Mouse (Mus musculus): ENCODE data around the gene Hdgf. TPM values are rescaled to one million over a fixed set of nuclear protein-coding genes. Genes with fewer than 3 reads are reported as not detected.
A peak's percentile ranks its signal among the peaks of the same experiment; 100 is the strongest.

Gene Hdgf
- polyA plus RNA-seq, 1 experiment from 2014 or later, result 199 TPM

GRCm38 (mm10) chr3:87913491-87913890 lies 7.4 kb downstream of the Hdgf start:
- no peak for DNase-seq (ENCODE audit: extremely low spot score, low spot score)
- H3K36me3 ChIP-seq (replicated peaks), result peaks cover 54% of the 10 kb centered on the region
- no peak overlapping the region for H3K4me3 ChIP-seq
- H3K9me3 ChIP-seq, result no peaks in the 10 kb centered on the region
- WGBS, result 80% methylated on average over 7 of the region's 7 CpGs
- no peaks in the 10 kb centered on the region for H3K27me3 ChIP-seq (ENCODE audit: poor library complexity, severe bottlenecking)
- H3K27ac ChIP-seq, result no peak overlapping the region
- peaks cover 47% of the 10 kb centered on the region for H3K4me1 ChIP-seq

- DNase-seq (ENCODE audit: extremely low spot score, low spot score), result no peak
- H3K9me3 ChIP-seq, result no peaks in the 10 kb centered on the region
- peaks cover 54% of the 10 kb centered on the region for H3K36me3 ChIP-seq (replicated peaks)
- no peak overlapping the region for H3K4me3 ChIP-seq
- H3K27ac ChIP-seq, result no peak overlapping the region
- WGBS, result 97% methylated on average over 10 of the region's 10 CpGs
- H3K27me3 ChIP-seq (ENCODE audit: poor library complexity, severe bottlenecking), result no peaks in the 10 kb centered on the region
- peaks cover 45% of the 10 kb centered on the region for H3K4me1 ChIP-seq
Observed at GRCm38 (mm10) chr3:87913891-87914290, 7.8 kb downstream of the Hdgf start.

- Histone ChIP-seq H3K4me3 (no peak overlapping the region; the same call in 1 of the 2 replicates), H3K9me3 (no peaks in the 10 kb centered on the region), H3K27ac (no peak overlapping the region), H3K36me3 (replicated peaks) (peaks cover 63% of the 10 kb centered on the region), H3K27me3 (ENCODE audit: poor library complexity, severe bottlenecking) (no peaks in the 10 kb centered on the region), H3K4me1 (peaks cover 31% of the 10 kb centered on the region)
- no peak for DNase-seq (ENCODE audit: extremely low spot score, low spot score)
- 92% methylated on average over 1 of the region's 1 CpGs for WGBS
Observed at GRCm38 (mm10) chr3:87916990-87917389, 10.9 kb downstream of the Hdgf start.

GRCm38 (mm10) chr3:87918551-87918950 lies 12.4 kb downstream of the Hdgf start:
- Histone ChIP-seq H3K4me3 (peak overlapping the region; percentile 65; the same call in 1 of the 2 replicates), H3K36me3 (replicated peaks) (peaks cover 68% of the 10 kb centered on the region), H3K9me3 (no peaks in the 10 kb centered on the region), H3K27me3 (ENCODE audit: poor library complexity, severe bottlenecking) (no peaks in the 10 kb centered on the region), H3K4me1 (peaks cover 19% of the 10 kb centered on the region), H3K27ac (no peak overlapping the region)
- DNase-seq (ENCODE audit: extremely low spot score, low spot score), result no peak
- WGBS, result 95% methylated on average over 1 of the region's 1 CpGs

GRCm38 (mm10) chr3:87919336-87920108 lies 13.4 kb downstream of the Hdgf start, which contains the start of gene Mrpl24:
TSS of gene Mrpl24 (plus strand) at chr3:87919506.
- DNase-seq (ENCODE audit: extremely low spot score, low spot score), result peak; percentile 73
- H3K27me3 ChIP-seq (ENCODE audit: poor library complexity, severe bottlenecking), result no peaks in the 10 kb centered on the region

GRCm38 (mm10) chr3:87920270-87920943 lies 14.3 kb downstream of the Hdgf start:
- Histone ChIP-seq H3K27me3 (ENCODE audit: poor library complexity, severe bottlenecking) (no peaks in the 10 kb centered on the region), H3K4me1 (peaks cover 19% of the 10 kb centered on the region), H3K36me3 (replicated peaks) (peaks cover 68% of the 10 kb centered on the region), H3K4me3 (peak overlapping the region; percentile 65), H3K27ac (no peak overlapping the region), H3K9me3 (no peaks in the 10 kb centered on the region)
- WGBS, result 66% methylated on average over 9 of the region's 9 CpGs
- no peak for DNase-seq (ENCODE audit: extremely low spot score, low spot score)

More at GRCm38 (mm10) chr3:87919336-87920108, 13.4 kb downstream of the Hdgf start, which contains the start of gene Mrpl24:
- H3K27ac ChIP-seq, result peak within 1 kb of the TSS; percentile 84
- no peaks in the 10 kb centered on the region for H3K9me3 ChIP-seq
- H3K4me1 ChIP-seq, result peaks cover 19% of the 10 kb centered on the region
- H3K4me3 ChIP-seq, result peak within 1 kb of the TSS; percentile 65
- under 1% methylated on average over 30 of the region's 30 CpGs for WGBS
- H3K36me3 ChIP-seq (replicated peaks), result peaks cover 68% of the 10 kb centered on the region

- H3K4me3 ChIP-seq, result no peak overlapping the region; the same call in 1 of the 2 replicates
- peaks cover 20% of the 10 kb centered on the region for H3K4me1 ChIP-seq
- DNase-seq (ENCODE audit: extremely low spot score, low spot score), result no peak
- WGBS, result 92% methylated on average over 7 of the region's 7 CpGs
- no peak overlapping the region for H3K27ac ChIP-seq
- H3K27me3 ChIP-seq (ENCODE audit: poor library complexity, severe bottlenecking), result no peaks in the 10 kb centered on the region
- peaks cover 68% of the 10 kb centered on the region for H3K36me3 ChIP-seq (replicated peaks)
- no peaks in the 10 kb centered on the region for H3K9me3 ChIP-seq
Observed at GRCm38 (mm10) chr3:87924996-87925395, 18.9 kb downstream of the Hdgf start.

GRCm38 (mm10) chr3:87927452-87927851 lies 21.3 kb downstream of the Hdgf start:
- H3K4me1 ChIP-seq, result peaks cover 26% of the 10 kb centered on the region
- no peak overlapping the region for H3K27ac ChIP-seq
- DNase-seq (ENCODE audit: extremely low spot score, low spot score), result no peak
- H3K9me3 ChIP-seq, result no peaks in the 10 kb centered on the region
- H3K27me3 ChIP-seq (ENCODE audit: poor library complexity, severe bottlenecking), result no peaks in the 10 kb centered on the region
- H3K36me3 ChIP-seq (replicated peaks), result peaks cover 68% of the 10 kb centered on the region
- no peak overlapping the region for H3K4me3 ChIP-seq
- WGBS, result 91% methylated on average over 5 of the region's 5 CpGs

GRCm38 (mm10) chr3:87929341-87930077 lies 23.4 kb downstream of the Hdgf start:
- peak overlapping the region; percentile 94 for H3K27ac ChIP-seq
- H3K9me3 ChIP-seq, result no peaks in the 10 kb centered on the region
- no peaks in the 10 kb centered on the region for H3K27me3 ChIP-seq (ENCODE audit: poor library complexity, severe bottlenecking)
- 9% methylated on average over 26 of the region's 26 CpGs for WGBS
- no peak for DNase-seq (ENCODE audit: extremely low spot score, low spot score)
- H3K36me3 ChIP-seq (replicated peaks), result peaks cover 68% of the 10 kb centered on the region
- peaks cover 36% of the 10 kb centered on the region for H3K4me1 ChIP-seq
- H3K4me3 ChIP-seq, result peak overlapping the region; percentile 77

GRCm38 (mm10) chr3:87930078-87930795 lies 24.1 kb downstream of the Hdgf start, which contains the start of the genes Isg20l2 and Rrnad1:
TSS of gene Isg20l2 (plus strand) at chr3:87930314.
TSS of gene Rrnad1 (minus strand) at chr3:87930717.
- Histone ChIP-seq H3K9me3 (no peaks in the 10 kb centered on the region), H3K27ac (peak within 1 kb of the TSS; percentile 94), H3K36me3 (replicated peaks) (peaks cover 68% of the 10 kb centered on the region), H3K4me1 (peaks cover 40% of the 10 kb centered on the region), H3K4me3 (peak within 1 kb of the TSS; percentile 77), H3K27me3 (ENCODE audit: poor library complexity, severe bottlenecking) (no peaks in the 10 kb centered on the region)
- peak; percentile 98 for DNase-seq (ENCODE audit: extremely low spot score, low spot score)
- WGBS, result under 1% methylated on average over 78 of the region's 78 CpGs

- 87% methylated on average over 5 of the region's 5 CpGs for WGBS
- no peaks in the 10 kb centered on the region for H3K27me3 ChIP-seq (ENCODE audit: poor library complexity, severe bottlenecking)
- DNase-seq (ENCODE audit: extremely low spot score, low spot score), result no peak
- peaks cover 79% of the 10 kb centered on the region for H3K36me3 ChIP-seq (replicated peaks)
- H3K27ac ChIP-seq, result no peak overlapping the region
- H3K9me3 ChIP-seq, result no peaks in the 10 kb centered on the region
- H3K4me1 ChIP-seq, result peaks cover 44% of the 10 kb centered on the region
- no peak overlapping the region for H3K4me3 ChIP-seq
Observed at GRCm38 (mm10) chr3:87934026-87934425, 27.9 kb downstream of the Hdgf start.

- 82% methylated on average over 4 of the region's 4 CpGs for WGBS
- Histone ChIP-seq H3K4me3 (no peak overlapping the region), H3K9me3 (no peaks in the 10 kb centered on the region), H3K4me1 (peaks cover 39% of the 10 kb centered on the region), H3K27me3 (ENCODE audit: poor library complexity, severe bottlenecking) (no peaks in the 10 kb centered on the region), H3K27ac (no peak overlapping the region), H3K36me3 (replicated peaks) (peaks cover 83% of the 10 kb centered on the region)
- DNase-seq (ENCODE audit: extremely low spot score, low spot score), result no peak
Observed at GRCm38 (mm10) chr3:87934501-87934900, 28.4 kb downstream of the Hdgf start.
